Mouse (Mus musculus) right cerebral cortex, postnatal 36 days (tissue): Measurements from ENCODE around the gene Dhx37.
A peak's percentile ranks its signal among the peaks of the same experiment; 100 is the strongest.
"Not testable (repeated sequence)": the region's sequence is repeated elsewhere in the genome, so short reads cannot be mapped to it uniquely, and the experiment has no call there.

Experiments used
- DNase-seq, 2 experiments: peaks; one replicate each; pipeline ENCODE4 v3.0.0; 2022; ENCODE audit warnings: low spot score in 2 of 2, mixed read lengths in 1 of 2

Gene Dhx37

DNA sequence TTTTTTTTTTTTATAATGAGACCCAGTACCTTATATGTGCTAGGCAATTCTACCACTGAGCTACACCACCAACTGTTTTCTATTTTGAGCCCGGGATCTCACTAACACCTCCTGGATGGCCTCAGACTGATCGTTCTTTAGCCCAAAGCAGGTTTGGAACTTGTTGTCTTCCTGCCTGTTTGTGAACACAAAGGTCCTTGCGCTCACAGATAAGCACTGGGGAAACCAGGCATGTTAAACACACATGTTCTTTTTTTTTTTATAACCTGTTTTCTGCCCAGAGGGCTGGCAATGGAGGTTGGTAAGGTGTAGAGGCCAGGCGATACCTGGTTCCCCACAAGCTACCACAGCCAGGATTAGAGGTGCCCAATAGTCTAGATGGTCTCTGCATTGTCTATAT is 14.7 kb upstream of the Dhx37 start:
- no peak for DNase-seq

DNA sequence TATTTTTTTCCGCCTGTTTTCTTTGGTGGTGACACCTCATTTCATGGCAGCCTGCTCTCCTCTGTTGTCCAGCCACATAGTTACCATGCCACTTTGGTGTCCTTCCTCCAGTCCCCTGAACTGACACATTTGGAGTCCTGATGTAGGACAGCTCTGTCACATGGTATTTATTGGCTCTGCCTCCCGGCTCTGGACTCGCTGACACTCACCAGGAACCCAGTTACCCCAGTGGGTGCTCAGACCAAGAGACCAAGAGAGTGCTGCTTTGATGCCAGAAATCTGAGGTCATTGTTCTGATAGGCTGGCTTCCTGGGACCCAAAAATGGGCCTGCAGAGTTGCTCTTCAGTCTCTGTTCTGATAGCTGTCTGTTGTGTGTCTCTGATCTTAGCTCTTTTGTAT is 14.1 kb upstream of the Dhx37 start:
- DNase-seq = no peak

DNA sequence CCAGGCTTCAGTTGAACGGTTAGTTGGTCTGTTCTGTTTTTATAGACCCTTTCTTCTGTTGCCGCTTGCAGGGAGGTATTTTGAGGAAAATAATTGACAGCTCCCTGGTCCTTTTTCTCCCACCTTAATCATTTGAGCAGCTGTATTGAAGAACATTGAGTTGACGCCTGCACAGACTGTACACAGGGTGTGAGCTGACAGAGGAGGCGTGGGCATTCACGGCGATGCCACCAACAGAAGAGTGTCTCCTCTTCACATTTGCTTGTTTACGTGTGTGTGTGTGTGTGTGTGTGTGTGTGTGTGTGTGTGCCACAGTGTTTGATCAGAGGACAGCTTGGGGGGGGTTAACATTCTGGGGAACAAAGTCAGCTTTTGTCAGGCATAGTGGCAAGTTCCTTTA is 12.4 kb upstream of the Dhx37 start:
- DNase-seq = peak in 1 of 2 experiments; percentile 34

DNA sequence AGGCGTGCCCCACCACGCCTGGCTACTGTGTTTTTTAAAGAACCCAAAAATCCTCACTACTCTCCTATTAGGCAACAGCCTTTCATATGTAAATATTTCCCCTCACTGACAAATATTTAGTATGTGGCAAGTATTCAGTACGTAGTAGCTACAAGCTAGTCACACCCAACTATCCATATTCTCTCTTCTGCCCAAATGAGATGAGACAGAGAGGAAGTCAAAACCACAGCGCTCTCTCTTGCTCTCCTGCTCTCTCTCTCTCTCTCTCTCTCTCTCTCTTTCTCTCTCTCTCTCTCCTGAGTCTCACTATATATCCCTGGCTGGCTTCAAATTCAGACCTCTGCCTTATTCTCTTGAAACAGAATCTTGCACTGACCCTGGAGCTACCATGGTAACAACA is 10.6 kb upstream of the Dhx37 start:
- DNase-seq = no peak

DNA sequence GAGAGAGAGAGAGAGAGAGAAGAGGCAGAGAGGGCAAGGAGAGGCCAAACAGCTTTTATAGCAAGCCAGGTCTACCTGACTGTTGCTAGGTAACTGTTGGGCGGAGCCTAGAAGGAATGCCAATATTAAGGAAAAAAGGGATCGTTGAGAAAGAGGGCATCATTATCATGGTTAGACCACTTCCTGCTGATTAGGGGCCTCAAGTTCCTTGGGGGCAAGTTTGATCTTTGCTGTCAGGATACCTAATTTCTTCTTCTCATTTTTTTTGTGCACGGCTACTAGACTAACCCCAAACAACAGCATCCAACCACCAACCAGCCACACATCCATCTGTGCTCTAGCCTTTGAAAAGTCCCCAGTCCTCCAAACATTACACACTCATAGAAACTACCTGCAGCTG is 10.0 kb upstream of the Dhx37 start:
- DNase-seq = no peak

DNA sequence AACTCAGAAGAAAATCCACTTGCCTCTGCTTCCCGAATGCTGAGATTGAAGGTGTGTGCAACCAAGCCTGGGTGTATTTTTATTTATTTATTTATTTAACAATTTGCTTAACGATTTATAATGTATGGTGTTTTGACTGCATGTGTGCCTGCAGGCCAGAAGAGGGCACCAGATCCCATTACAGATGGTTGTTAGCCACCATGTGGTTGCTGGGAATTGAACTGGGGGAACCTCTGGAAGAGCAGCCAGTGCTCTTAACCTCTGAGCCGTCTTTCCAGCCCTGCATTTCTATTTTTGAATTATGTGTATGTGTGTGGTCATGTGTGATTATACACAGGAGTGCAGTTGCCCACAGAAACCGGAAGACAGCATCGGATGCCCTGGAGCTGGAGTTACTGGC is 9.4 kb upstream of the Dhx37 start:
- no peak for DNase-seq

DNA sequence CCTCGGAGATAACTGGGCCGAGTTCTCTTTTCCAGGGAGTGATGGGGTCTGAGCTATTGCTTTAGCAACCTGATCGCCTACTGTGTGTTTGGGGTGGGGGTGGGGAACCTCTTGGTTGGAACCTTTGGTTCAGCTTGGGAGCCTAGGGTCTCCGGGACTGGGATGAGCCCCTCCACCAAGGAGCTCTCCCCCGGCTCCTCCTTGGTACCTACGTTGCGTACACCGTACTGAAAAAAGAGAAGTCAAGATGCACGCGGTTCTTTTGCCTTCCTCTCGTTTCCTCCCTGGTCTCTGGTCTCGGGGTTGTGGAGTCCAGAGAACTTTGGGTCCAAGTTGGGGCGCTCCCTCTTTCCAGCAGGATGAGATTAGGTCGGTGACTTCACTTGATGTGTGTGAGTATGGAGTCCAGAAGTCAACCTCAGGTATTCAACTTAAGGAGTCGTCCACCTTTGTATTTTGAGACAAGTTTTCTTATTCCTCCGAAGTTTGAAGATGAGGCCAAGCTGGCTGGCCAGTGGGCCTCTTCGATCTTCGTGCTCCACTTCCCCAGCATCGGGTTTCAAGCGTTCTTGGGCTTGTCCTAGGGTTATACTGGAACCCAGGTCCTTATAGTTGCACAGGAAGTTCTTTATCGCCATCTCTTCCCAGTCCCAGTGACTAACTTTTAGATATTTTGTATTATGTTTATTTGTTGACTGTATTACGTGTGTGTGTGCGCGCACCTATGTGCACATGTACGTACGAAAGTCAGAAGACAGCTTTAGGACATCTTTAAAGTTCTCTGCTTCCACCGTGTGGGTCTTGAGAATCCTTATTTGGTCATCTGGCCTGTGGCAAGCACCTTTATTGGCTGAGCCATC is 8.4 kb upstream of the Dhx37 start:
- no peak for DNase-seq

DNA sequence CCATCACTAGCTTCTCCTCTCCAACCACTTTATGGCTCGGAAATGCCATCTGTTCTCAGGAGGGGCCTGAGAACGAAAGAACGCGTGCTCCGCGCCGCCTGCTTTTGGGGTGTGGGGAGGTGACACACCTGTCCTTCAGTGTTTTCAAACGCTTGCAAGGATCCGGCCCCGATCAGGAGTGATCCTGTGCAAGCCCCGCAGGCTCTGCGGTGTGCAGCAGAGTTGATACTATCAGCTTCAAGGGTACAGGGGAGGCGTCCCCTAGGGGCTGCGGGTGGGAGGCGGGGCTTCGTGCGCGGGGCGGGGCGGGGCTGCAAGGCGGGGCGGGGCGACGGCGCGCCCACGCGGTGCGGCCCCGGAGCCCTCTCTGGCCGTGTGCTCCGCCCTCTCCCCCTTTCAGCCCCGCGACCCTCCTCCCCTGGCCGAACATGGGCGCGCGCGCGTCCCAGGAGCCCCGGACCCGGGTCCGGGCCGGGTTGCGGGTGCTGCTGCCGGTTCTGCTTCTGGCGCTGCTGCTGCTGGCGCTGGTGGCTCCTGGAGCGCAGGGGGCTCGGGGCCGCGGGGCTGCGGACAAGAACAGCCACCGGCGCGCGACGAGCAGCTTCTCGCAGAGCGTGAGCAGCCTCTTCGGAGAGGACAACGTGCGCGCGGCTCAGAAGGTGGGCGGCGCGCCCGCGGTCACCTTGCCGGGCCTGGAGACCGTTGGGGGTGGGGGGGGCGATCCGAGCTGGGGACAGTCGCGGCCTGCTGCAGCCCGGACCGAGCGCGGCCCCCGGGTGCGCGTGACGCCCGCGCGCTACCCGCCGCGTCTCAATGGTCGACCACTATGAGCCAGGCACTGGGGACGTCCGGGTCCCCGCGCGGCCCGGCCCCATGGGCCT is 7.6 kb upstream of the Dhx37 start, which contains the start of gene Bri3bp:
Gene Bri3bp, plus strand, starts transcription at position 335 of the 881 bp plus-strand sequence.
- DNase-seq = no peak

DNA sequence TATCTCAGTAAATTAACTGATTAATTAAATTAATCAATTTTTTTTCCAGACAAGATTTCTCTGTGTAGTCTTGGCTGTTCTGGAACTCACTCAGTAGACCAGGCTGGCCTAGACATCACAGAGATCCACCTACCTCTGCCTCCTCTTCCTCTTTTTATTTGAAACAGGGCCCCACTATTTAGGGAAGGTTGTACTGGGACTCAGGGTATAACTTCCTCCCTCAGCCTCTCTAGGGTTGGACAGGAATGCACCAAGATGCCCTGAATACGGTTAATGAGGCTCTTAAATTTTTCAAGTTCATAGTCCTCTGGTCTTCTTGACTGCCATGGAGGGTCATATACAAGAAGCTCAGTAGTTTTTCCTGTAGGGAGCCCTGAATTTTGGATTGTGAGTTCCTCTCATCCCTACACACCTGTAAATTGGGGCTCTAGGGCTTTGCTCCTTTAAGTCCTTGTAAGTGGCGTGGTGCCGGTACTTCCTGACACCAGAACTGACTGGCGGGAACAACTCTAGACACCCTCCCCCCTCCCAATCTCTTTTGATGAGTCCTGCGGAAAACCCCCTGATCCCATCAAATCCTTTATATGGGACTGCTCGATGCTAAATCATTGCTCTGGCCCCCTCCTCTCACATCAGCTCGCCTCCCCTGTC is 6.8 kb upstream of the Dhx37 start:
- no peak for DNase-seq

DNA sequence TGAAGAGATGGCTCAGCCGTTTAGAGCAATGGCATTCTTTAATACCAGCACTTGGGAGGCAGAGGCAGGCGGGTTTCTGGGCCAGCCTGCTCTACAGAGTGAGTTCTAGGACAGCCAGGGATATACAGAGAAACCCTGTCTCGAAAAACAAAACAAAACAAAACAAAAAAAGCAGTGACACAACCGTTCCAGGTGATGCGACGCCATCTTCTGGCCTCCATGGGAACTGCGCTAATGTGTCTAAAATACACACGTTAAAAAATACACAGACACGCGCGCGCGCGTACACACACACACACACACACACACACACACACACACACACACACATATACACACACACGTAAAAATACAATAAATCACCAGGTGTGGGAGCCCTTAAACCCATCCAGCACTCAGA is 426 bp upstream of the Dhx37 start:
- DNase-seq = not testable (repeated sequence)

DNA sequence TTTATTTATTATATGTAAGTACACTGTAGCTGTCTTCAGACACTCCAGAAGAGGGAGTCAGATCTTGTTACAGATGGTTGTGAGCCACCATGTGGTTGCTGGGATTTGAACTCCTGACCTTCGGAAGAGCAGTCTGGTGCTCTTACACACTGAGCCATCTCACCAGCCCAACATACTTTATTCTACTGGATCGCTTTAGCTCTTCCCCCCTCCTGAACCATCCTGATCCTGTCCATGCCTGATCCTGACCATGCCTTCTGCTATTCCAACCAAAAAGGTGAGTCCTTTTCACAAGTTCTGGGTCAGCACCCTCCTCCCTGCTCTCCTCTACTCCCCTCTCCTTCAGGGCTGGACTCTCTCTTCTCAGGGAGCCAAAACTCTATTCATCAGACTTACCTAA is 1.6 kb downstream of the Dhx37 start:
- DNase-seq = not testable (repeated sequence)

DNA sequence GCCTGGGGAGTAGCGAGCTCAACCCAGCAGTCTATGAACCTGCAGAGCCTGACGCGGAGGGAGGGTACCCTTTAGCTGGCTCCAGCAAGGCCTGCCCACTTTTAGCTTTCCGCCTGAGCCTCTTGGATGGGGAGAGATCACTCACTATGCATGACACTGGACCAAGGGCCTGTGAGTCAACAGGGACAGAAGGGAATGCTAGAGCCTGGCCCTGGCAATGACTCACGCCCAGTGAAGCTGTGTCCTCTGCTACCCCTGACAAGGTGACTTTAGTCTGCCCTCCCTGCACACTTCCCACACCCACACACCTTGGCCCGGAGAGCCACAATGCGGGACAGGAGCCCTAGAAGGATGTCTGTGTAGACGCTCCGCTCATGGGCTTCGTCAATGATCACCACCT is 7.6 kb downstream of the Dhx37 start:
- no peak for DNase-seq

DNA sequence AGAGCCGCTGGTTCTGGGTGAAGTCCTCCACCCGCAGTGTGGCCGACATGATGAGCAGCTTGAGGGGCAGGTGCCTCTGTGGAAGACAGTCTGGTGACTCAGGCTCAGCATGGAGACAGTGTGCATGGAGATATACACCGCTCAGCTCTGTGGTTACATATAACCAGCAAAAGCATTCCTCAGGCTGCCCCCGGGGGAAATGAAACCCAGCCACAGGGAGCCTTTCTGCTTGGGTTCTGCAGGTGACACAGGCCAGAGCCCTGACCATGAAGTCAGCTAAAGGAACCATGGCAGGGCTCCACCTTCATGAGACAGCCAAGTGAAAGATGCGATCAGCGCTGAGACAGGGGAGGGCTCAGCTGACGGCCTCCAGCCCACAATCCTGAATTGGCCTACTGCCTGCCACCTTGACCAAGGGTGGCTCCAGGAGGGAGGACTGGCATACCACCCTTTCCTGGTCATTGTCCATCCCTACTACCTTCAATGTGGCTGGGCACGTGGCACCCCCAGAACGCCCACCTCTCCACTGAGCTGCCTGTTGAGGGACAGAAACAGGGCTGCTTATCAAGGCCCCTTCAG is 8.1 kb downstream of the Dhx37 start:
- no peak for DNase-seq

DNA sequence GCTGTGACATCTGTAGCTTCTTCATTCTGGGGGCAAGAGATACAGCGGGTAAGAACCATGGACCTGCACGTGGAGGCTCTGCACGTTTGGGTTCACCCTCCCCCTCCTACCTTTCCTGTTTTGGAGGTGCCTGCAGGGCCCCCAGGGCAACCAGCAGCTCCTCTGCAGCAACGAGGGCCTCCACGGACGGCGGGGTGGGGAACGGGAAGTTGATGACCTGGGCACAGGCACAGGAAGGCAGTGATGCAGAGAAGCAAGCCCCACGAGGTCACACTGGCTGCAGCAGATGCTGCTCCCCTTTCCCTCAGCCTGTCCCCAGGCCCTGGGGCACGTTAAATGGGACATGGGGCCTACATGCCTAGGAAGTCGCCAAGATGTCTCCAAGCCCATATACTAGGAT is 14.8 kb downstream of the Dhx37 start:
- DNase-seq = no peak

DNA sequence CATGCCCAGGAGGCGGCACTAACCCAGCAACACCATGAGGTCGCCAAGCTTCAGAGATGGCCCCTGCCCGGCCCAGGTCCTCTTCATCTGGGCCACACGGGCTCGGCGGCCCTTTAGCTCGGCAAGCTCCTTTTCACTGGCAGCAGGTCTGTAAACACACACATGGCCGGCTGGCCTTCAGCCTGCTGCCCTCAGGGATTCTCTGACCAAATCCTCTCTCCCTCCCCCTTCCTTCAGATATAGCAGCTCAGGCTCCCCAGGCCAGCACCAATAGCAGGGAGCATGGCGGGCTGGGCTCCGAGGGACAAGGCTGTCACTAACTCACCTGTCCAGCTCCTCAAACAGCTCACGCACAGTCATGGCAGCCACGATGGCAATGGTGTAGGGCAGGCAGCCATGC is 15.3 kb downstream of the Dhx37 start:
- DNase-seq = no peak

DNA sequence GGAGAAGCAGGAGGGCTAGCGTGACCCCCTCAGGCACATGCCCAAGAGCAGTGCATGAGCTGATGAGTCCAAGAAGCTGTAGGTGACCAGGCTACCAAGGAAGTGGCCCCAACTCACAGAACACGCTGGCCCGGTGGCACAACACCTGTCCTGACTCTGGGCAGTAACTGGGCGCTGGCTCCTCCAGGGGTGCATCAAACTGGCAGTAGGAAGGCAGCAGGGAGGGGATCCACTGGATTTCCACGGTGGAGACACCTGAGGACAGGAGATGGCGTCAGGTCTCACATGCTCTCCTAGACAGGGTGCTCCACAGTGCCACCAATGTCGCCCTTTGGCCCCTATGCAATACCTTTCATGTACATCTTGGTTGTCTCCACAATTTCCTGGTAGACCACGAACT is 17.7 kb downstream of the Dhx37 start:
- no peak for DNase-seq

DNA sequence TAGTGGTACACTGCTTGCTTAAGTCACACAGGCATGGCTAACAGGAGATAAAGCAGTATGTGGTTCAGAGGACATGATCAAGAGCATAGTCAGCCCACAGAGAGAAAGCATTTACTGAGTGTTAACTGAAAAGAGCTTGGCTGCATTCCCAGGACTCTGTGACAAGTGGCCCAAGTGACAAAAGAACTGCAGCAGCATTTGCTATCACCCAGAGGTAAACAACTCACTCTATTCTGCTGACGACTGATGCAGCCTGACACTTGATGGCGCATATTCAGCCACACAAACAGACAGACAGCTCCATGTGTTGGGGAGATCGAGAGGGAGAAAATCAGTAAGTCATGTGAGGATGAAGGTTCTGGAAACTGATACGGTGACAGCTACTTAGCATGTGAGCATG is 20.2 kb downstream of the Dhx37 start:
- DNase-seq = no peak

DNA sequence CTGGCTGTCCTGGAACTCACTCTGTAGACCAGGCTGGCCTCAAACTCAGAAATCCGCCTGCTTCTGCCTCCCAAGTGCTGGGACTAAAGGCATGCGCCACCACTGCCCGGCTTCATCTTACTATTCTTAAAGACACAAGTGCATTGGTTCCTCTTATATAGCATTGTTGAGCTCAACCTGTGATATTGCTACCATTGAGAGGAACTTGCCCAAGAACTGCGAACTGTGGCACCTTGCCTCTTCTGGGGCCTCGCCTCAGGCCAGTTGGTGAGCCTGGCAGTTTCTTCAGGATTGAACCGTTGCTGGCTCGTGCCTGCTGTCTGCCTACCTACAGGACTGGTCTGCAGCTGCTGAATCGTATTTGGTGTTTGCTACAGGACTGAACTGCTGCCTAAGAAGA is 21.4 kb downstream of the Dhx37 start:
- not testable (repeated sequence) for DNase-seq

DNA sequence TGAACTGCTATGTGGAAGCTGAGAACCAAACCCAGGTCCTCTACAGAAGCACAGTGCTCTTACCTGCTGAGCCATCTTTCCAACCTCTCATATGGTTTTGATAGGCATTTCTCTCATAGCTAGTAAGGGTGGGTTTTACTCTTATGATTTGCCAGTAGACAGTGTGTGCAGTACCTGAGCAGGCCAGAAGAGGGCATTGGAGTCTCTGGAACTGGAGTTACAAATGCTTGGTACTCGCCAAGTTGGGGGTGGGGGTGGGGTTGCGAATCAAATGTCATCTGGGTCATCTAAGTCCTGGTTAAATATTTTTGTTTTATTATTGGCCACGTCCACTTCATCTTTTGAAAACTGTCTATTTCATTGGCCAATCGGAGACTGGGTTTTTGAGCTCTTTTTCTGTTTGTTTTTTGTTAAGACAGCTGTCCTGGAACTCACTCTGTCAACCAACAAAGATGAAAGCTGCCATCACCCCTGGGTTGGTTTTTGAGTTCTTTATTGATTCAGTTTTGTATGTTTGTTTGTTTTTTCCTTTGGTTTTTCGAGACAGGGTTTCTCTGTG is 21.9 kb downstream of the Dhx37 start:
- peak; percentile 52 to 54 for DNase-seq

DNA sequence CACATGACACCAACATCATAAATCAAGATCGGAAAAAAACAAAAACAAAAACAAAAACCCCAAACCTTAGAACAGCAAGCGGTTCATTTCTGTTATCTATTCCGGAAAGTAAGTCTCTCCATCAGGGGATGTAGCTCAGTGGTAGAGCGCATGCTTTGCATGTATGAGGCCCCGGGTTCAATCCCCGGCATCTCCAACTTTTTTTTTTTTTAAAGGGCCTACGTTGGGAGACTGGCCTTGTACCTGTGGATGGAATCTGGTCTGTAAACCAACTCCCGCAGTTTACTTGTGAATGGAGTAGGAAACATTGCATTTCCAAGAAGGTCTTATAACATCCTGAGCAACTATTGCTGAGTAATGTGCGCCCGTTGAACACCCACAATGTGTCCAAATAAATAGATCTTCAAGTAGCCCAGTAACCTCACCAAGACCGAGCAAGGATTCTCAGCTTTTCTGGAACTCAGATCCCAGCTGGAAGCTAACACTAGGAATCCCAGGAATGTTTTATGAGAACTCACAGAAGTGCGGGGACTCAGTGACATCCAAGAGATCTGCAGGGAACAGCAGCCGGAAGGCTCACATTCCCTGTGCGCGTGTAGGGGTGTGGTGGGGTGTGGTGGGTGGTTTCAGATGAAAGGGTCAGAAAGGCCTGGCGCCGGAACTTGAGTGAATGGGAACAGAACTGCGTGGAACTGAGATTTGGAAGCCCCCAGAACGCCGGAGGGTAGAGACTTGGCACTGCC is 24.4 kb downstream of the Dhx37 start:
- DNase-seq = no peak

DNA sequence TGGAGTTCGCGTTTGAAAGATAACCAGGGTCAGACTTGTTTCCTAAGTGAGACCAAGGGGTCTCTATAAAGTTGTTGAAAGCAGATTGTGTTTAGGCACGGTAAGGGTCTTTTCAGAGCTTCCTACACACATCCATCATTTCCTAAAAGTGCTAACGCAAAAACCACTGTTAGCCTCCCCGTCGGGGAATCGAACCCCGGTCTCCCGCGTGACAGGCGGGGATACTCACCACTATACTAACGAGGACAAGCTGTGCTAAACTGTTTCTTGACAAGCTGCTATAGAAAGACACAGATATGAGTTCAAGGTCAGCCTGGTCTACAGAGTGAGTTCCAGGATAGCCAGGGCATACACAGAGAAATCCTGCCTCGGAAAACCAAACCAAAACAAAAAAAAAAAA is 25.1 kb downstream of the Dhx37 start:
- peak; percentile 81 to 83 for DNase-seq
